Mouse (Mus musculus) monocyte, adult 5-6 weeks (primary cell): ENCODE measurements around the gene Lmo3. TPM values are rescaled to one million over a fixed set of nuclear protein-coding genes. Genes with fewer than 3 reads are reported as not detected.

Experiments used
- ATAC-seq: fragments of 153-309, 156-312 bp; replicated peaks from 2 replicates; pipeline ENCODE4 v1.8.0; 2017; ENCODE audit warnings: mild to moderate bottlenecking; ENCODE audit not compliant: low TSS enrichment, insufficient number of reproducible peaks, severe bottlenecking, poor library complexity, low FRiP score
- total RNA-seq: library from RNA; stranded (forward); fragments of 200-1000, 200-491, 200-594 nt; gene quantifications from 3 replicates; pipeline ENCODE4 v1.2.3, GENCODE M21; 2017

Lmo3 gene
- not detected in 3 replicates for total RNA-seq

GRCm38 (mm10) chr6:138581734-138582505 is at the start of gene Lmo3:
TSS of gene Lmo3 (minus strand) at chr6:138581968.
- no peak for ATAC-seq

- no peak for ATAC-seq
Measured at GRCm38 (mm10) chr6:138620786-138621185, 39.0 kb upstream of the Lmo3 start.

- ATAC-seq: no peak
Measured at GRCm38 (mm10) chr6:138618396-138618795, 36.6 kb upstream of the Lmo3 start.

GRCm38 (mm10) chr6:138597016-138597415 is 15.2 kb upstream of the Lmo3 start:
- ATAC-seq: no peak

GRCm38 (mm10) chr6:138595991-138596698 is 14.4 kb upstream of the Lmo3 start:
- no peak for ATAC-seq

- ATAC-seq: no peak
Measured at GRCm38 (mm10) chr6:138583314-138583713, 1.5 kb upstream of the Lmo3 start.

DNA sequence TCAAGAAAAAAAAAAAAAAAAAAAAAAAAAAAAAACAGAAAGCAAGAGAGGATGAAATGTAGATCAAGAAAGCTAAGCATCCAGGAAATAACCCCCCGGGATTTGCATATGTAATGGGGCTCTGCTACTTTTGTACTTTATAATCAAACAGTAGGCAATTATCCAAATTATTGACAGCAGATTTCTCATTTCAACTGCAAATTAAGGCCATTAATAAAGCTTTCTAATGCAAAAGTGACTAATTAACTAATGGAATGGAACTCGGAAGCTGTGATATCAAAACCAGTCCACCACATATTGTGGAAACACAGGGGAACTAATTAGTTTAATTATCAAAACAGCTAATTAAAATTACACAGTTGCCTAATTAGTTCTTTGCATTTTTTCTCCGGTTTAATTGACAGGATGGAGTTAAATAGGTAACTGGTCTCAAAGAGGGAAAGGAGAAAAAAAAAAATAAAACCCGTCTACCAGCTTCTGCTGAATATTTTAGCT is 785 bp upstream of the Lmo3 start:
- ATAC-seq: no peak

DNA sequence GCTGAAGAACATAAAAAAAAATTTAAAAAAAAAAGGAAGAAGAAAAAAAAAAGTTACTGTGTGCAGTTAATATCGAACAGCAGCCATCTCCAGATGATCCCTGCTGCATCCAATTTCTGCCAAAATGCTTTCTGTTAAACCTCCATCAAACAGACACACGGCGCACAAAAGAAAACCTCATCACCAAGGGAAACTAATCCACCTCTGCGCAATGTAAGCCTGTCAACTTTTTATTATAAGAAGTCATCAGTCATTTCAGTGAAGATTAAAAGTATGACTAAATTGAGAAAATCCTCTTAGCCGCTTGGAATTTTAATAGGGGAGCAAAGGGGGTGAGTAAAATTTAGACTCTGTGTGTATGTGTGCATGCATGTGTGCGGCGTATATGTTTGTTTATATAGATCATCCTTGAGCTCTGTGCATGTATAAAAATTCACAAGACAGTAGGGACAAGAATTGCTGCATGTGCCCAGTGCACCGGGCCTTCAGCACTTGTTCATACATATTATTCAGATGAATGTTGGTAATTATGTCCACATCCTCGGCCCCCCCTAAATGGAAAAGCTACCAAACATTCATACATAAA is 1.2 kb downstream of the Lmo3 start:
- no peak for ATAC-seq

DNA sequence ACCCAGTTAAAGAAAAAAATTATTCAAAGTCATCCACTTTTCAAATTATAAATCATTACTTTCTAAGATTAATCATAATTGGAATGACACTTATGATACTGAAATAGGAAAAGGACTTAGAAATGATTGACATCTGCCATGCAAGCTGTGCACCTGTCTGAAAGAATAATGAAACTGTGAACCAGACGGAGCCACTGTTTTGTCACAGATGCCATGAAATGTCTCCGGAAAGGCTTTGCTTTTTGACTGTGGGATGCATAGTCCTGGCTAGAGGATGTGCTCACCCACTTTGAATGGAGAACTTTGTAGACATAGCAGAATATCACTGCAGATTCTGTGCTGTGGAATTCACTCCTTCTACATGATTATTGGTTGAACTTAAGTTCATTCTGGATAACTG is 18.4 kb downstream of the Lmo3 start:
- ATAC-seq: no peak

GRCm38 (mm10) chr6:138552144-138552543 is 29.6 kb downstream of the Lmo3 start:
- no peak for ATAC-seq

GRCm38 (mm10) chr6:138534879-138535278 is 46.9 kb downstream of the Lmo3 start:
- ATAC-seq: no peak

DNA sequence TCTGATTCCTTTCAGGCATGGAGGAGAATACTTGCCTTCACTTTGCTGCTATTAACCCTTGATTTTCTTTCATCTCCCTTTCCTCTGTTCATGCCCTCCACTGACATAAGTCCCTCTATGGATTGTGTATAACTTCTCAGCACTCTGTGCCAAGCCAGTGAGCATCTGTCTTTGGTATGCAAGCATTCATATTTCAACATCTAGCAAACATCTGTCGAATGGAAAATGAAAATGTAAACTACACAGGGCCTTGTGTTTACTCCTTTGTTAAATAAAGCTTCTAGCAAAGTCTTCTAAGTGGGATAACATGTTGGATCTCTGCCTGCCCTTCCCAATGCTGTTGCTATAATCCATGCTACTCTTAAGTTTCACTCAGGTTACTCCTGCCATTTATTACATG is 75.1 kb downstream of the Lmo3 start:
- ATAC-seq: no peak

GRCm38 (mm10) chr6:138503946-138504345 is 77.8 kb downstream of the Lmo3 start:
- no peak for ATAC-seq

- ATAC-seq: no peak
Measured at GRCm38 (mm10) chr6:138482834-138483233, 98.9 kb downstream of the Lmo3 start.

DNA sequence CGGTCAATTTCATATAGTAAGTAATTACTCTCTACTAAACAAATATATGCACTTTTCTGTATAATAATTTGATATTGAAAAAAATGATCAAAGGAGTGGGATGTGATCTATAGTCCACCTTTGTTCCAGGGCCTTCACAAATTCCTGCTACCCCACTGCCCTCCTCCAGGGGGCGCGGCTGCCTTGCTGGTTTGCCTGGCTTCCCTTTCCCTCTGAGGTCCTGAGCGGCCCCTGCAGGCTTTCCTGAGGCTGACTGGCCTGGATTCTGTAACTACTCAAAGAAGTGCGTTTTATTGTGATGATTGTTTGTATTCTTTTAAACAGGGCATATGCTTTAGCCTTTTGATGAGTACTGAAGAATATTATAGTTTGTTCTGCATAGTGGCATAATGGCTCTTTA is 104.2 kb downstream of the Lmo3 start:
- no peak for ATAC-seq

GRCm38 (mm10) chr6:138469204-138469603 is 112.6 kb downstream of the Lmo3 start:
- ATAC-seq: no peak

- ATAC-seq: no peak
Measured at GRCm38 (mm10) chr6:138444515-138445048, 137.2 kb downstream of the Lmo3 start.

GRCm38 (mm10) chr6:138437351-138437750 is 144.4 kb downstream of the Lmo3 start:
- no peak for ATAC-seq

- ATAC-seq: no peak
Measured at GRCm38 (mm10) chr6:138436813-138437212, 145.0 kb downstream of the Lmo3 start.
